Mouse (Mus musculus) embryonic facial prominence, embryonic 15.5 days (tissue): ENCODE data around the gene Mamdc4. TPM values are rescaled to one million over a fixed set of nuclear protein-coding genes. Genes with fewer than 3 reads are reported as not detected.
"Not testable (repeated sequence)": the region's sequence is repeated elsewhere in the genome, so short reads cannot be mapped to it uniquely, and the experiment has no call there.

ENCODE experiments used
- ATAC-seq: fragments of 200-750 bp; cut with Nextera tagmentation; 2 replicates; pipeline ENCODE4 v1.8.0; 2017; ENCODE audit warnings: low read depth, moderate TSS enrichment; ENCODE audit not compliant: insufficient number of reproducible peaks, low FRiP score, low TSS enrichment
- H3K27ac ChIP-seq: fragments of 300-500 bp; sonication (generic); replicated peaks from 2 replicates; pipeline ENCODE4 v1.5.1; 2015; ENCODE audit warnings: mild to moderate bottlenecking, inconsistent platforms
- H3K27me3 ChIP-seq: fragments of 300-500 bp; sonication (generic); 2 replicates; pipeline ENCODE4 v1.6.1; 2015; ENCODE audit warnings: inconsistent platforms
- H3K36me3 ChIP-seq: fragments of 300-500 bp; sonication (generic); 2 replicates; pipeline ENCODE4 v1.6.1; 2015; ENCODE audit warnings: mild to moderate bottlenecking, inconsistent platforms
- H3K4me1 ChIP-seq: fragments of 300-500 bp; sonication (generic); 2 replicates; pipeline ENCODE4 v1.6.1; 2015; ENCODE audit warnings: inconsistent platforms
- H3K4me2 ChIP-seq: fragments of 300-500 bp; sonication (generic); replicated peaks from 2 replicates; pipeline ENCODE4 v1.6.1; 2015; ENCODE audit warnings: mild to moderate bottlenecking, inconsistent platforms
- H3K4me3 ChIP-seq: fragments of 300-500 bp; sonication (generic); replicated peaks from 2 replicates; pipeline ENCODE4 v1.5.1; 2015; ENCODE audit warnings: mild to moderate bottlenecking, inconsistent platforms
- H3K9ac ChIP-seq: fragments of 300-500 bp; sonication (generic); 2 replicates; pipeline ENCODE4 v1.6.1; 2015; ENCODE audit warnings: inconsistent platforms
- H3K9me3 ChIP-seq: fragments of 300-500 bp; sonication (generic); replicated peaks from 2 replicates; pipeline ENCODE4 v1.6.1; 2016; ENCODE audit warnings: inconsistent platforms
- WGBS: fragments of 180-500 bp; shearing (Covaris S2); methylation state at CpG from one replicate; pipeline ENCODE4 v1.1.7; 2015; 5-methylcytosine and 5-hydroxymethylcytosine counted together
- polyA plus RNA-seq: library from polyadenylated mRNA; unstranded; fragments of >200 nt; fragmentation: Nextera tagmentation; extraction: Ambion mirVana; gene quantifications from 2 replicates; pipeline ENCODE4 v1.2.1, GENCODE M21; 2015

Mamdc4 gene
- polyA plus RNA-seq, 1 experiment from 2014 or later: 3.3 TPM

- Histone ChIP-seq H3K4me2 (peak within 1 kb of the TSS; percentile 93), H3K4me3 (peak within 1 kb of the TSS; percentile 100), H3K9me3 (no peaks in the 10 kb centered on the region), H3K36me3 (peaks cover 24% of the 10 kb centered on the region), H3K9ac (peak within 1 kb of the TSS; percentile 95), H3K27me3 (no peaks in the 10 kb centered on the region), H3K27ac (peak within 1 kb of the TSS; percentile 84), H3K4me1 (peaks cover 21% of the 10 kb centered on the region)
- ATAC-seq: peak; percentile 97
- under 1% methylated on average over 61 of the region's 61 CpGs for WGBS
Measured at GRCm38 (mm10) chr2:25557221-25557963, 17.3 kb downstream of the Mamdc4 start, which contains the start of gene Edf1. TSS of gene Edf1 (plus strand) at chr2:25557847.

GRCm38 (mm10) chr2:25556296-25556695 lies 18.3 kb downstream of the Mamdc4 start:
- Histone ChIP-seq H3K27me3 (no peaks in the 10 kb centered on the region), H3K27ac (no peak overlapping the region), H3K4me2 (no peak overlapping the region), H3K36me3 (peaks cover 13% of the 10 kb centered on the region), H3K4me1 (peaks cover 21% of the 10 kb centered on the region), H3K9me3 (no peaks in the 10 kb centered on the region), H3K4me3 (no peak overlapping the region), H3K9ac (no peak overlapping the region)
- 56% methylated on average over 1 of the region's 1 CpGs for WGBS
- ATAC-seq: no peak

- not testable (repeated sequence) for H3K4me3 ChIP-seq, H3K27me3 ChIP-seq, H3K36me3 ChIP-seq, H3K9ac ChIP-seq, H3K4me2 ChIP-seq, H3K27ac ChIP-seq, ATAC-seq, H3K9me3 ChIP-seq
- WGBS: 42% methylated on average over 2 of the region's 2 CpGs
- H3K4me1 ChIP-seq: peaks cover 21% of the 10 kb centered on the region
Measured at GRCm38 (mm10) chr2:25555479-25555878, 19.2 kb downstream of the Mamdc4 start.

GRCm38 (mm10) chr2:25553171-25553786 lies 21.4 kb downstream of the Mamdc4 start:
- not testable (repeated sequence) for H3K4me2 ChIP-seq, ATAC-seq, H3K4me1 ChIP-seq, H3K27me3 ChIP-seq, H3K36me3 ChIP-seq, H3K4me3 ChIP-seq, H3K9me3 ChIP-seq, H3K27ac ChIP-seq, H3K9ac ChIP-seq
- WGBS: 81% methylated on average over 4 of the region's 4 CpGs

- WGBS: 35% methylated on average over 5 of the region's 5 CpGs
- no peak overlapping the region for H3K27ac ChIP-seq
Measured at GRCm38 (mm10) chr2:25551186-25551585, 23.5 kb downstream of the Mamdc4 start.

GRCm38 (mm10) chr2:25549021-25549991 lies 25.3 kb downstream of the Mamdc4 start:
- no peaks in the 10 kb centered on the region for H3K27me3 ChIP-seq
- peaks cover 10% of the 10 kb centered on the region; the same call in 1 of the 2 replicates for H3K4me1 ChIP-seq
- no peak overlapping the region for H3K27ac ChIP-seq
- 67% methylated on average over 9 of the region's 9 CpGs for WGBS
- ATAC-seq: no peak
- H3K9me3 ChIP-seq: no peaks in the 10 kb centered on the region
- no peak overlapping the region for H3K4me2 ChIP-seq
- H3K9ac ChIP-seq: no peak overlapping the region
- no peaks in the 10 kb centered on the region for H3K36me3 ChIP-seq
- no peak overlapping the region for H3K4me3 ChIP-seq

More at GRCm38 (mm10) chr2:25551186-25551585, 23.5 kb downstream of the Mamdc4 start:
- Histone ChIP-seq H3K4me3 (no peak overlapping the region), H3K36me3 (no peaks in the 10 kb centered on the region), H3K9me3 (no peaks in the 10 kb centered on the region), H3K9ac (no peak overlapping the region), H3K27me3 (no peaks in the 10 kb centered on the region), H3K4me2 (no peak overlapping the region), H3K4me1 (no peaks in the 10 kb centered on the region)
- ATAC-seq: no peak

- H3K4me1 ChIP-seq: peaks cover 10% of the 10 kb centered on the region; the same call in 1 of the 2 replicates
- ATAC-seq: peak; percentile 99
- peak within 1 kb of the TSS; percentile 75 for H3K4me3 ChIP-seq
- no peaks in the 10 kb centered on the region for H3K9me3 ChIP-seq
- H3K4me2 ChIP-seq: peak within 1 kb of the TSS; percentile 57
- no peaks in the 10 kb centered on the region for H3K36me3 ChIP-seq
- WGBS: 2% methylated on average over 48 of the region's 48 CpGs
- H3K27me3 ChIP-seq: no peaks in the 10 kb centered on the region
- H3K27ac ChIP-seq: peak within 1 kb of the TSS; percentile 68
- H3K9ac ChIP-seq: peak within 1 kb of the TSS; percentile 69
Measured at GRCm38 (mm10) chr2:25546811-25547491, 27.7 kb downstream of the Mamdc4 start, which contains the start of gene Traf2. TSS of gene Traf2 (minus strand) at chr2:25546940.

- WGBS: 8% methylated on average over 43 of the region's 43 CpGs
Measured at GRCm38 (mm10) chr2:25545996-25546810, 28.4 kb downstream of the Mamdc4 start.

GRCm38 (mm10) chr2:25541644-25542367 lies 32.8 kb downstream of the Mamdc4 start:
- 83% methylated on average over 10 of the region's 10 CpGs for WGBS
- ATAC-seq: no peak
- no peak overlapping the region for H3K9ac ChIP-seq
- no peaks in the 10 kb centered on the region for H3K9me3 ChIP-seq
- peaks cover 17% of the 10 kb centered on the region for H3K36me3 ChIP-seq
- H3K4me3 ChIP-seq: no peak overlapping the region
- H3K27me3 ChIP-seq: no peaks in the 10 kb centered on the region
- H3K4me1 ChIP-seq: peaks cover 10% of the 10 kb centered on the region; the same call in 1 of the 2 replicates
- H3K27ac ChIP-seq: no peak overlapping the region
- no peak overlapping the region for H3K4me2 ChIP-seq

More at GRCm38 (mm10) chr2:25545996-25546810, 28.4 kb downstream of the Mamdc4 start:
- peak; percentile 69 for ATAC-seq
- Histone ChIP-seq H3K36me3 (no peaks in the 10 kb centered on the region), H3K4me1 (peaks cover 10% of the 10 kb centered on the region; the same call in 1 of the 2 replicates), H3K27ac (peak overlapping the region; percentile 68), H3K27me3 (no peaks in the 10 kb centered on the region), H3K9me3 (no peaks in the 10 kb centered on the region), H3K4me2 (peak overlapping the region; percentile 57), H3K4me3 (peak overlapping the region; percentile 75), H3K9ac (peak overlapping the region; percentile 69)
